Comparison of ENCODE assay signal across 35 mouse cellular contexts in genomic region chr12:5048104-5048503, GRCm38 (mm10).
"Had no signal": no experiment of that assay in that cellular context is flagged by ENCODE, and none has a peak within 500 bp of the region (broad histone marks: within the 10 kb centered on the region; RNA-seq: fewer than 3 reads in every experiment).

No protein-coding gene starts in this region.

- H3K27me3 ChIP-seq: heart, embryonic 13.5 days; heart, embryonic 15.5 days; hindbrain, embryonic 12.5 days; hindbrain, embryonic 13.5 days; hindbrain, embryonic 15.5 days; intestine, embryonic 15.5 days; kidney, embryonic 15.5 days had no signal

- H3K27ac ChIP-seq: heart, embryonic 10.5 days; heart, embryonic 13.5 days; heart, embryonic 15.5 days; hindbrain, embryonic 10.5 days; hindbrain, embryonic 12.5 days; hindbrain, embryonic 13.5 days; hindbrain, embryonic 14.5 days; hindbrain, embryonic 15.5 days; hindbrain, postnatal 0 days; intestine, embryonic 15.5 days; kidney, embryonic 15.5 days; kidney, postnatal 0 days; layer of hippocampus, adult 2 months; left cerebral cortex, adult 2 months had no signal

- H3K36me3 ChIP-seq: heart, embryonic 15.5 days had no signal

- H3K9ac ChIP-seq: heart, embryonic 13.5 days; heart, embryonic 15.5 days; hindbrain, embryonic 12.5 days; hindbrain, embryonic 13.5 days; hindbrain, embryonic 14.5 days; hindbrain, embryonic 15.5 days; intestine, embryonic 15.5 days; kidney, embryonic 15.5 days had no signal

- DNase-seq: heart, postnatal 10 days; heart, postnatal 14 days; heart, postnatal 36 days; heart, postnatal 4 days; kidney, adult 11 months; kidney, adult 18-20 months; kidney, adult 2 months; kidney, adult 8-10 months; kidney, adult 9 months; kidney, postnatal 10 days; kidney, postnatal 14 days; kidney, postnatal 25 days; kidney, postnatal 36 days; kidney, postnatal 4 days; layer of hippocampus, adult 9-11 months; layer of hippocampus, postnatal 36 days had no signal

- ATAC-seq: hindbrain, embryonic 16.5 days; hindbrain, postnatal 0 days; inflammation-experienced regulatory T-cells, adult 6 months; intestine, embryonic 15.5 days; intestine, embryonic 16.5 days; intestine, postnatal 0 days had no signal

- H3K4me2 ChIP-seq: heart, embryonic 11.5 days; heart, embryonic 13.5 days; heart, embryonic 15.5 days; hindbrain, embryonic 12.5 days; hindbrain, embryonic 13.5 days; hindbrain, embryonic 14.5 days; hindbrain, embryonic 15.5 days; intestine, embryonic 15.5 days; kidney, embryonic 15.5 days had no signal

- H3K4me1 ChIP-seq: heart, embryonic 10.5 days; heart, embryonic 13.5 days; heart, embryonic 15.5 days; hindbrain, embryonic 10.5 days; hindbrain, embryonic 12.5 days; hindbrain, embryonic 13.5 days; hindbrain, embryonic 15.5 days; intestine, embryonic 15.5 days; kidney, embryonic 15.5 days had no signal

- H3K4me3 ChIP-seq: heart, embryonic 10.5 days; heart, embryonic 13.5 days; heart, embryonic 15.5 days; hindbrain, embryonic 10.5 days; hindbrain, embryonic 12.5 days; hindbrain, embryonic 13.5 days; hindbrain, embryonic 15.5 days; intestine, embryonic 15.5 days; kidney, embryonic 15.5 days; layer of hippocampus, adult 2 months; left cerebral cortex, adult 2 months had no signal
